Comparison of ENCODE assay signal across 8 mouse cellular contexts in the genomic region with DNA sequence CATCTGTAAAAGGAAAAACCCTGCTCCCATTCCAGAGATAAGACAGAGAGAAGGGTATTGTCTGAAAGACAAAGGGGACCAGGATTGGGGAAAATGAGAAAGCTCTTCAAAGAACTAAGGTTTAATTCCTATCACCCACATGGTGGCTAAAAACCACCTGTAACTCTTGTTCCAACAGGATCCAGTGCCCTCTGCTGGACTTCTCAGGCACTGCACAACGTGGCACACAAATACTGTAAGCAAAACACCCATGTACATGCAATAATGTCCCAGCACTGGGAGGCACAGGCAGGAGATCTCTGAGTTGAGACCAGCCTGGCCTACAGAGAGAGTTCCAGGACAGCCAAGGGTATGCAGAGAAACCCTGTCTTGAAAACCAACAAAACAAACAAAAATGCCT. TPM values are rescaled to one million over a fixed set of nuclear protein-coding genes. Genes with fewer than 3 reads are reported as not detected.
DNase-seq lines count a peak whose midpoint lies in the region; ATAC-seq and TF ChIP-seq lines count a peak whose summit lies in the region.

No protein-coding gene starts in this region.

- H3K27me3 ChIP-seq in kidney, embryonic 16.5 days (ENCODE audit: insufficient read depth, low read length), result no peaks in the 10 kb centered on the region
- H3K27me3 ChIP-seq in G1E (ENCODE audit: insufficient read depth, low read length), result no peaks in the 10 kb centered on the region

- no peak for ATAC-seq in kidney, embryonic 16.5 days (ENCODE audit: low FRiP score, low TSS enrichment)
- no peak for ATAC-seq in G1E (ENCODE audit: extremely low read depth, insufficient number of reproducible peaks, low FRiP score, poor library complexity, severe bottlenecking)
- ATAC-seq in erythroblast, adult 5-6 weeks (replicated peaks; ENCODE audit: low FRiP score, poor library complexity, severe bottlenecking), result no peak

- H3K36me3 ChIP-seq in kidney, embryonic 16.5 days (ENCODE audit: insufficient read depth, low read length), result peaks cover 44% of the 10 kb centered on the region
- peaks cover 65% of the 10 kb centered on the region for H3K36me3 ChIP-seq in G1E (replicated peaks)

- H3K27ac ChIP-seq in kidney, embryonic 16.5 days (ENCODE audit: low read length), result no peak overlapping the region

- DNase-seq in kidney, adult 9 months, result peak; percentile 69
- DNase-seq in G1E (ENCODE audit: low spot score), result no peak
- DNase-seq in c-Kit-negative CD71-positive TER-119-positive erythroid progenitor cells, embryonic 14.5 days (ENCODE audit: low read depth, low spot score), result peak; percentile 47
- DNase-seq in heart, postnatal 4 days, result peak; percentile 59
- peak; percentile 63 for DNase-seq in lung, postnatal 10 days
- peak; percentile 78 for DNase-seq in testis, postnatal 10 days (ENCODE audit: low spot score)

- peaks cover 19% of the 10 kb centered on the region for H3K4me1 ChIP-seq in kidney, embryonic 16.5 days (ENCODE audit: insufficient read depth, low read length)
- H3K4me1 ChIP-seq in G1E (ENCODE audit: insufficient read depth, low read depth, low read length), result peaks cover 60% of the 10 kb centered on the region

- no peak overlapping the region for H3K9ac ChIP-seq in kidney, embryonic 16.5 days (replicated peaks; ENCODE audit: low read length)

- H3K4me3 ChIP-seq in kidney, embryonic 16.5 days (ENCODE audit: low read length), result no peak overlapping the region
- H3K4me3 ChIP-seq in G1E (ENCODE audit: low read depth, low read length), result no peak overlapping the region

- WGBS in kidney, embryonic 16.5 days, result 21% methylated on average over 1 of the region's 1 CpGs

- no peak overlapping the region for H3K4me2 ChIP-seq in kidney, embryonic 16.5 days (replicated peaks; ENCODE audit: low read depth, low read length)

- peak; percentile 51; the same call in 1 of the 2 replicates for TF ChIP-seq CTCF in G1E (IDR thresholded peaks at IDR 0.05; ENCODE audit: low read depth, low read length)

- no peaks in the 10 kb centered on the region for H3K9me3 ChIP-seq in kidney, embryonic 16.5 days (ENCODE audit: low read length)
- H3K9me3 ChIP-seq in G1E (replicated peaks), result no peaks in the 10 kb centered on the region

RNA-seq across cellular contexts. Expression of a gene that starts 2.9 kb away (rescaled TPM):
- 12.6 and 13.8 TPM in 2 replicates for polyA plus RNA-seq in kidney, embryonic 16.5 days (2015; fragmentation: Nextera tagmentation; extraction: Ambion mirVana)
- total RNA-seq in G1E (2014; fragmentation: Nextera tagmentation) (9.5 and 9.9 TPM in 2 replicates), G1E (2017) (12.5 and 13.3 TPM in 2 replicates)
- 15.2 and 16.9 TPM in 2 replicates for polyA plus RNA-seq in G1E (2012)
- total RNA-seq in heart, postnatal 4 days (2021), result 10 to 100 TPM; 12.7 to 13.9 TPM
- 0.77 and 1.0 TPM in 2 replicates for total RNA-seq in erythroblast, adult 5-6 weeks (2015; ENCODE audit: low replicate concordance)
- total RNA-seq in erythroblast, adult 5-6 weeks (2017; ENCODE audit: low replicate concordance), result 2.1 and 6.5 TPM in 2 replicates

RNA-seq across cellular contexts. Expression of a gene that starts 2.9 kb away (rescaled TPM):
- 137 and 142 TPM in 2 replicates for polyA plus RNA-seq in kidney, embryonic 16.5 days (2015; fragmentation: Nextera tagmentation; extraction: Ambion mirVana)
- total RNA-seq in G1E (2014; fragmentation: Nextera tagmentation), result 53.1 and 61.5 TPM in 2 replicates
- 58.1 and 65.1 TPM in 2 replicates for total RNA-seq in G1E (2017)
- 27.8 and 37.8 TPM in 2 replicates for polyA plus RNA-seq in G1E (2012)
- total RNA-seq in heart, postnatal 4 days (2021), result 10 to 100 TPM; 83.1 to 84.8 TPM
- total RNA-seq in erythroblast, adult 5-6 weeks (2015; ENCODE audit: low replicate concordance), result 39.5 and 46.7 TPM in 2 replicates
- 29.9 and 33.3 TPM in 2 replicates for total RNA-seq in erythroblast, adult 5-6 weeks (2017; ENCODE audit: low replicate concordance)

RNA-seq across cellular contexts. Expression of a gene that starts 10.5 kb away (rescaled TPM):
- polyA plus RNA-seq in kidney, embryonic 16.5 days (2015; fragmentation: Nextera tagmentation; extraction: Ambion mirVana), result 1.2 and 1.8 TPM in 2 replicates
- total RNA-seq in G1E (2014; fragmentation: Nextera tagmentation) (not detected in 2 replicates), G1E (2017) (0.06 and 0.11 TPM in 2 replicates)
- polyA plus RNA-seq in G1E (2012), result 0.09 TPM in 2 replicates
- under 1 TPM; 0.14 to 0.31 TPM for total RNA-seq in heart, postnatal 4 days (2021)
- total RNA-seq in erythroblast, adult 5-6 weeks (2015; ENCODE audit: low replicate concordance), result not detected in 2 replicates
- total RNA-seq in erythroblast, adult 5-6 weeks (2017; ENCODE audit: low replicate concordance), result not detected in 2 replicates
